Mouse (Mus musculus) liver, adult (tissue): ENCODE data around the gene Hist1h3c.
"Not testable (repeated sequence)": the region's sequence is repeated elsewhere in the genome, so short reads cannot be mapped to it uniquely, and the experiment has no call there.

ENCODE experiments used
- GATA4 ChIP-seq: IDR thresholded peaks from 2 replicates; pipeline ENCODE4 v1.6.1; 2014; ENCODE audit warnings: mild to moderate bottlenecking, low read length; ENCODE audit not compliant: insufficient replicate concordance

Hist1h3c gene

DNA sequence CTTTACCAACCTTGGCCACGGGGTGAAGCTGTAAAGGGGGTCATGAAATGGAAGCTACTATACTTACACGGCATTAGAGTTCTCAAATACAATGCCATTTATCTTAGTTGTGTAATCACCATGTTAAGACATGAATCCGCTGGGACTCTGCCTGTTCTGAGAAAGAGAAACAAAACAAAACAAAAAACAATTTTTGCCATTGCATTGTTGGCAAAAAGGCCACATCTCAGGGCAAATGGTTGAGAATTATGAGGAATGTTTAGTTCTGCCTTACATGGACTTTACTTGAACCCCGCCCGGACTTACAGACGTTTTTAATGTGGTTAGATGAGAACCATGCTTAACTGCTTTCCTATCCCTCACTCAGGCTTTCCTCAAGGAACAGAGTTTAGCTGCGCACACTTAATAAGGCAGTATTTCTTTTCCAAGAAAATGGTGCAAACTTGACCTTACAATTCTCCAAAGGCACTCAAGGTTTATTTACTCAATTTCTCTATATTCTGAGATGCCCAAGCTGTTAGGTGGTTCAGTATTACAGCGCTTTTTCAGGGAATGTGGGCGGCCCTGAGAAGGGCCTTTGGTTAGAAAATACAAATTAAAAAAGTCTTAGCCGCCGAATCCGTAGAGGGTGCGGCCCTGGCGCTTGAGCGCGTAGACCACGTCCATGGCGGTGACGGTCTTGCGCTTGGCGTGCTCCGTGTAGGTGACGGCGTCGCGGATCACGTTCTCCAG lies 15.0 kb upstream of the Hist1h3c start:
- no peak for TF ChIP-seq GATA4

- no peak for TF ChIP-seq GATA4
These were observed 14.5 kb upstream of the Hist1h3c start for GRCm38 (mm10) chr13:23759916-23760239.

GRCm38 (mm10) chr13:23759251-23759771 lies 13.9 kb upstream of the Hist1h3c start:
- no peak for TF ChIP-seq GATA4

GRCm38 (mm10) chr13:23757921-23758320 lies 12.5 kb upstream of the Hist1h3c start:
- no peak for TF ChIP-seq GATA4

DNA sequence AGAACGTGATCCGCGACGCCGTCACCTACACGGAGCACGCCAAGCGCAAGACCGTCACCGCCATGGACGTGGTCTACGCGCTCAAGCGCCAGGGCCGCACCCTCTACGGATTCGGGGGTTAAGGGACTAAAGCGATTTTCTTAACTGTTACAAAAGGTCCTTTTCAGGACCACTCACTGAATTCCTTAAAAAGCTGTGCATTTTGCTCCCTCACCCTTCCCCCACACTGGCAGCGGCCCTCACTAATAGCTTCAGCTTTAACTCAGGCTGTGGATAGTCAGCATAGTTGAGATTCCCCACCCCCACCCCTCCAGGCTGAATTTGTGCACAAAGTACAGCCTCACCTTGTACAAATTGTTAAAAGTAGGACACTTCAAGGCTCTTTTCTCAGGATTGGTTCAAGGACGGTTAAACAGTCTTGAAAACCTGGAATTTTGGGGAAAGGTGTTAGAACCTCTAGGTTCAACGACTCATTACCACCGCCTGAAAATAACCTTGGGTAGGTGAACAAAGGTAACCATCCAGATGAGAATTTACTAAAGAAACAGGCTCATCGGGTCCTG lies 11.9 kb upstream of the Hist1h3c start:
- no peak for TF ChIP-seq GATA4

DNA sequence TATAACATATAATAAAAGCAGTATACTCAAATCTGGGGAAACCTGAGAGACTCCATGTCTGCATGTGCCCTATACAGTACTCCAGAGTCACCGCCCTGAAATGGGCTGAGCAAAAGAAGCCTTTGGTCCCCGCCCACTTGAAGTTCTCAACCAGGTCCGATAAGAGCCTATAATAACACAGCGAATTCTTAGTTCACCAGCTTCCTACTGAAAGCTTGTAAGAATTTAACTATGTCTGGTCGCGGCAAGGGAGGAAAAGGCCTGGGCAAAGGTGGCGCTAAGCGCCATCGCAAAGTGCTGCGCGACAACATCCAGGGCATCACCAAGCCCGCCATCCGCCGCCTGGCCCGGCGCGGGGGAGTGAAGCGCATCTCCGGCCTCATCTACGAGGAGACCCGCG lies 11.4 kb upstream of the Hist1h3c start, which contains the start of gene Hist1h4b:
Gene Hist1h4b (plus strand): TSS at position 224 of the 400 bp plus-strand sequence.
- TF ChIP-seq GATA4, result no peak

- no peak for TF ChIP-seq GATA4
These were observed 9.6 kb upstream of the Hist1h3c start for GRCm38 (mm10) chr13:23755000-23755399.

DNA sequence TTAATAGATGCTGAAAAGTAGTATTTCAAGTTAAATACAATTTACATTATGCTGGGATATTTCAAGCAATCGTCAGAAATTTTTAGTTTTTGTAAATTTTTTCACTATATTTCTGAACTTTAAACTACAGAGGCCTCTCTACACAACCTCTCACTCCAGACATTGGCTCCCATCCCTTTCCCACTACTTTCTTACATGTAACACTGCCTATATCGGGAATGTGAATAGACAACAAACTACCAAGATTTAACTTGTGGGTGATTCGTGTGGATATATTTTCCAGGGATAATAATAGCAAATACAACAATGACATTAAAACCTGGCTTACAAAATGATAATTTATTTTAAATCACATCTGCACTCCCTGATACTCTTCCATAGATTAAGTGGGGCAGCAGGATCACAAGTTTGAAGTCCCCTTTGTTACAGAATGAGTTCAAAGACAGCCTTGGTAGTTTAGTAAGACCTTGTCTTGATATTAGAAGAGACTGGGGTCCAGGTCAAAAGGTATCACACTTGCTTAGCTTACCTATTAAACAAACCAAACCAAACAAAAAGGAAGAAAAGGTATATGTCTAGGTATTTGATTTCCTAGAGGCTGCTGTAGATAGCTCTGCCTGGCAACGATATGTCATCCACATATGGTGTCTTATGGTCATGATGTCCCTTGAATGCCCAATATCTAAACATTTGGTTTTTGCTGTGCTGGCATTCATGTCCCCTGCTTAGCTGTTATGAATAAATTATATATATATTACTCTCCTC lies 8.1 kb upstream of the Hist1h3c start:
- TF ChIP-seq GATA4, result no peak

DNA sequence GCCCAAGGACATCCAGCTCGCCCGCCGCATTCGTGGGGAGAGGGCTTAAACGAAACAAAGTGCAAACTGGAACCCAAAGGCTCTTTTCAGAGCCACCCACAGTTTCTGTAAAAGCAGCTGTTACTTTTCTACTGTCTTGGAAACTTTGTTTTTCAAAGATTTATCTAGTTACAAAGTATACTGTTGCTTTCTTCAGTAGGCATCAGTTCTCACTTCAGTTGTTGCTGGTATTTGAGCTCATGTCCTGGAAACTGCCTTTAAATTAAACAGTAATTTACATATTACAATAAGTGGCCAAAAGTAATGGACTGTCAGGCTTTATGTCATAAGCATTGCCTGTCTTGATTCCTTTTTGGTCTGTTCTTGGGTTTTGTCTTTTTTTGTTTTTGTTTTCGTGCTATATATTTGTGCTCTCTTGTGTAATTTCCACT lies 7.4 kb upstream of the Hist1h3c start:
- no peak for TF ChIP-seq GATA4

GRCm38 (mm10) chr13:23752067-23752741 lies 6.8 kb upstream of the Hist1h3c start, which contains the start of gene Hist1h3b:
Gene Hist1h3b (plus strand): TSS chr13:23752267.
- not testable (repeated sequence) for TF ChIP-seq GATA4

DNA sequence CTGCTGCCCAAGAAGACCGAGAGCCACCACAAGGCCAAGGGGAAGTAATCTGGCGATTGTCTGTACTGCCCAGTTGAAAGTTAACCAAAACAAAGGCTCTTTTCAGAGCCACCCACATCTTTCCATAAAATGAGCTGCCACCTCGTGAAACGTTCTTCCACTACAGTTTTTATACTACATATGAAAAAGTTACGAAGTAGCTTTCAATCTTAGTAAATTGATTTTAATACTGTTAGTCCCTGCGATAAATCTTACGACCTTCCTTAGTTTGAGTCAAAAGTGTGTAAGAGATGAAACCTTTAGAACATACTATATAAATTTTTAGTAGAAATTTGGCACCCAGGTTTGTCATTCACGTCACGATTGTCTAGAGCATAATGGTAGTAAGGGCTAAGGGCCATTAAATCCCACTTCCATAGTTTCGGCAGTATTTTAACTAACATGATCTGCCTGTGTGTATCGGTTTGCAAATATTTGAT lies 6.1 kb upstream of the Hist1h3c start:
- no peak for TF ChIP-seq GATA4

GRCm38 (mm10) chr13:23750839-23751477 lies 5.6 kb upstream of the Hist1h3c start, which contains the start of gene Hist1h2ab:
Gene Hist1h2ab (plus strand): TSS chr13:23751126.
- TF ChIP-seq GATA4, result not testable (repeated sequence)

DNA sequence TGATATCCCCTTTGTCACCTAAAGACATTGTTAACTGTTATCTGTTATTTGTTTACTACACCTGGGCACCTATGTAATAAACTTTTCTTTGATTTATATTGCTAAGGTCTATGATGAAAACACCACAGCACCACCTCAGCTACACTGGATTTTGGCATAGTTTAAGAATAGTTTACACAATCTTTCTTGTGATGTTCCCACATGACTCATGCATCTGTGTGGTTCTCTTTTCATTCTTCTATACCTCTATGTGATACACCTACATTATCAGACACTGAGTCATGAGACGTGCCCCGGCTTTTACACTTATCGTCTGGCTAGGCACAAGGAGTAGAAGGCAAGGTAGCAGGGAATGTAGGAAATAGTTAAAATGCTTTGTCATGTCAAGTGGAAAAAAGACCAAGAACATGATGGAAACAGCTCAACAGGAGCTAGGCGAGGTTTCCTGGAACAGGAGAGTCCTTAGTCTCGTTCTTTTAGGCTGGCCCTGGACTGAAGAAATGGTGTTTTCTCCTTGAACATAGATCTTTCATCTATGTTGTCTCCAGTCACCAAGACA lies 4.2 kb upstream of the Hist1h3c start:
- TF ChIP-seq GATA4, result no peak

DNA sequence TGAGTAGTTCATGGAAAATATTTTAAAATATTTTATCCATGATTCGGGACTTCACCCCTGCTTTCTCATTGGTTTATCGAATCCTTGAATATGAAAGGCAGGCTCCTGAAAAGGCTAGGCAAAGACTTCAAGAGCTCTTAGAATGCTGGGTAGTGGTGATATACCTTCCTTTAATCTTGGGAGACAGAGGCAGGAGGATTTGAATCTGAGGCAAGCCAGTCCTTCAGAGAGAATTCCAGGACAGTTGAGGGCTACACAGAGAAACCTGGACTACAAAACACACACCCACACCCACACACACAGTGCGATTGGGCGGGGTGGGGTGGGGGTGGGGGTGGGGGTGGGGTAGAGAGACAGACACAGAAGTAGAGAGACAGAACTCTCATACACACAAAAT lies 2.5 kb upstream of the Hist1h3c start:
- no peak for TF ChIP-seq GATA4

- no peak for TF ChIP-seq GATA4
These were observed 1.9 kb upstream of the Hist1h3c start for GRCm38 (mm10) chr13:23747081-23747891.
